Mouse (Mus musculus) mesoderm, embryonic 11.5 days (tissue): ENCODE results near the gene Kcnj10.
A peak's percentile ranks its signal among the peaks of the same experiment; 100 is the strongest.

ENCODE experiments used
- DNase-seq: peaks from one replicate; pipeline ENCODE4 v3.0.0-alpha.2; 2012; ENCODE audit warnings: low read depth, low spot score

The Kcnj10 gene

GRCm38 (mm10) chr1:172376758-172377458 is 35.9 kb downstream of the Kcnj10 start:
- peak; percentile 15 for DNase-seq

GRCm38 (mm10) chr1:172380066-172380465 is 39.1 kb downstream of the Kcnj10 start:
- DNase-seq: no peak

GRCm38 (mm10) chr1:172382090-172382489 is 41.1 kb downstream of the Kcnj10 start:
- DNase-seq: no peak

GRCm38 (mm10) chr1:172387246-172387645 is 46.2 kb downstream of the Kcnj10 start:
- no peak for DNase-seq

GRCm38 (mm10) chr1:172390769-172391168 is 49.8 kb downstream of the Kcnj10 start:
- no peak for DNase-seq

- DNase-seq: peak; percentile 19
These were observed 51.0 kb downstream of the Kcnj10 start for GRCm38 (mm10) chr1:172391807-172392581.

GRCm38 (mm10) chr1:172392643-172393170 is 51.7 kb downstream of the Kcnj10 start:
- no peak for DNase-seq

- DNase-seq: no peak
These were observed 52.7 kb downstream of the Kcnj10 start for GRCm38 (mm10) chr1:172393739-172394138.

GRCm38 (mm10) chr1:172396996-172397752 is 56.2 kb downstream of the Kcnj10 start:
- no peak for DNase-seq

- DNase-seq: peak; percentile 68
These were observed 65.2 kb downstream of the Kcnj10 start for GRCm38 (mm10) chr1:172406077-172406706.

GRCm38 (mm10) chr1:172408996-172409395 is 68.0 kb downstream of the Kcnj10 start:
- DNase-seq: peak; percentile 62

GRCm38 (mm10) chr1:172409431-172409830 is 68.4 kb downstream of the Kcnj10 start:
- DNase-seq: no peak

- DNase-seq: peak; percentile 63
These were observed 69.8 kb downstream of the Kcnj10 start for GRCm38 (mm10) chr1:172410806-172411205.

- DNase-seq: peak; percentile 73
These were observed 71.2 kb downstream of the Kcnj10 start for GRCm38 (mm10) chr1:172412204-172412603.

- DNase-seq: no peak
These were observed 72.7 kb downstream of the Kcnj10 start for GRCm38 (mm10) chr1:172413491-172414230.

- no peak for DNase-seq
These were observed 73.2 kb downstream of the Kcnj10 start for GRCm38 (mm10) chr1:172414231-172414585.

- DNase-seq: no peak
These were observed 74.1 kb downstream of the Kcnj10 start for GRCm38 (mm10) chr1:172415061-172415460.

- no peak for DNase-seq
These were observed 77.2 kb downstream of the Kcnj10 start for GRCm38 (mm10) chr1:172418173-172418572.

GRCm38 (mm10) chr1:172418642-172419041 is 77.6 kb downstream of the Kcnj10 start:
- DNase-seq: no peak

GRCm38 (mm10) chr1:172420181-172420580 is 79.2 kb downstream of the Kcnj10 start:
- no peak for DNase-seq

- DNase-seq: no peak
These were observed 82.4 kb downstream of the Kcnj10 start for GRCm38 (mm10) chr1:172423393-172423792.
